Mouse (Mus musculus) heart, embryonic 13.5 days (tissue): ENCODE measurements at regions not wholly inside any gene's neighbourhood (a gene's known extent, or its start where the extent isn't known, plus 50 kb on each side); places are given as distances from the start of the nearest gene placed in this dataset.

ENCODE experiments used
- ATAC-seq: fragments of 200-750 bp; cut with Nextera tagmentation; 2 replicates; pipeline ENCODE4 v1.8.0; 2017; ENCODE audit warnings: moderate TSS enrichment; ENCODE audit not compliant: insufficient number of reproducible peaks, low FRiP score, low TSS enrichment; ENCODE audit errors: extremely low read depth
- H3K27ac ChIP-seq: fragments of 300-500 bp; sonication (generic); replicated peaks from 2 replicates; pipeline ENCODE4 v1.5.1; 2015; ENCODE audit warnings: moderate library complexity, mild to moderate bottlenecking, inconsistent platforms
- H3K27me3 ChIP-seq: fragments of 300-500 bp; sonication (generic); replicated peaks from 2 replicates; pipeline ENCODE4 v1.6.1; 2015; ENCODE audit warnings: mild to moderate bottlenecking, inconsistent platforms
- H3K36me3 ChIP-seq: fragments of 300-500 bp; sonication (generic); 2 replicates; pipeline ENCODE4 v1.6.1; 2015; ENCODE audit warnings: mild to moderate bottlenecking, inconsistent platforms
- H3K4me1 ChIP-seq: fragments of 300-500 bp; sonication (generic); 2 replicates; pipeline ENCODE4 v1.6.1; 2015; ENCODE audit warnings: inconsistent platforms
- H3K4me2 ChIP-seq: fragments of 300-500 bp; sonication (generic); 2 replicates; pipeline ENCODE4 v1.6.1; 2015; ENCODE audit warnings: inconsistent platforms, mild to moderate bottlenecking, moderate library complexity
- H3K4me3 ChIP-seq: fragments of 300-500 bp; sonication (generic); 2 replicates; pipeline ENCODE4 v1.5.1; 2015; ENCODE audit warnings: moderate library complexity, mild to moderate bottlenecking, inconsistent platforms
- H3K9ac ChIP-seq: fragments of 300-500 bp; sonication (generic); 2 replicates; pipeline ENCODE4 v1.6.1; 2015; ENCODE audit warnings: inconsistent platforms, mild to moderate bottlenecking, moderate library complexity
- H3K9me3 ChIP-seq: fragments of 300-500 bp; sonication (generic); 2 replicates; pipeline ENCODE4 v1.6.1; 2016; ENCODE audit warnings: inconsistent platforms
- WGBS: fragments of 180-500 bp; shearing (Covaris S2); methylation state at CpG from one replicate; pipeline ENCODE4 v1.1.7; 2015; ENCODE audit warnings: mixed read lengths; 5-methylcytosine and 5-hydroxymethylcytosine counted together

GRCm38 (mm10) chr2:131698008-131698965 is 136.2 kb upstream of the Adra1d start:
- H3K9ac ChIP-seq, result no peak overlapping the region
- no peak overlapping the region for H3K27ac ChIP-seq
- H3K9me3 ChIP-seq, result no peaks in the 10 kb centered on the region
- H3K27me3 ChIP-seq, result no peaks in the 10 kb centered on the region
- no peaks in the 10 kb centered on the region for H3K36me3 ChIP-seq
- peaks cover 25% of the 10 kb centered on the region for H3K4me1 ChIP-seq
- H3K4me3 ChIP-seq, result no peak overlapping the region
- ATAC-seq, result no peak
- H3K4me2 ChIP-seq, result no peak overlapping the region
- WGBS, result 79% methylated on average over 5 of the region's 5 CpGs

DNA sequence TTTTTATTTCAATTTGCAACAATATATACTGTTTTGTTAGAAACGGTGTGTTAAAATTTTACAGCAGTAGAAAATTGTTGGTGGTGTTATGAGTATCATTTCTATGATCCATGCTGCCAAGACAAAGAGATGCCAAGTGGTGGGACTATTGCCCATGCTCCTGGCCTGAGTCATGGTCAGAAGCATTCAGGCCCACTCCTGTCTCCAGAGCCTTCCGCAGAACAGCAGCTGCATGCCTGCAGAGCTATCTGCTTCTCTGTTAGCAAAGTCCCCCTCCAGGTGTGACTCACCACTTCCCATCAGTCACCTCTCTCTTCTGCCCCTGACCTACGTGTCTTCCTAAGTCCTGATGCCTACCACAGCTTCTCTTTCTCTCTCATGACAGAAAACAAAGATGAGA is 134.2 kb upstream of the Adra1d start:
- no peaks in the 10 kb centered on the region for H3K27me3 ChIP-seq
- H3K27ac ChIP-seq, result no peak overlapping the region
- peaks cover 9% of the 10 kb centered on the region for H3K4me1 ChIP-seq
- H3K4me2 ChIP-seq, result no peak overlapping the region
- no peak overlapping the region for H3K9ac ChIP-seq
- no peaks in the 10 kb centered on the region for H3K36me3 ChIP-seq
- ATAC-seq, result no peak
- 57% methylated on average over 3 of the region's 3 CpGs for WGBS
- no peaks in the 10 kb centered on the region for H3K9me3 ChIP-seq
- no peak overlapping the region for H3K4me3 ChIP-seq

GRCm38 (mm10) chr2:131689996-131690395 is 127.9 kb upstream of the Adra1d start:
- no peak for ATAC-seq
- Histone ChIP-seq H3K9me3 (no peaks in the 10 kb centered on the region), H3K27ac (no peak overlapping the region), H3K36me3 (no peaks in the 10 kb centered on the region), H3K9ac (no peak overlapping the region), H3K4me1 (peaks cover 17% of the 10 kb centered on the region), H3K27me3 (no peaks in the 10 kb centered on the region), H3K4me2 (no peak overlapping the region), H3K4me3 (no peak overlapping the region)
- WGBS, result 70% methylated on average over 6 of the region's 6 CpGs

DNA sequence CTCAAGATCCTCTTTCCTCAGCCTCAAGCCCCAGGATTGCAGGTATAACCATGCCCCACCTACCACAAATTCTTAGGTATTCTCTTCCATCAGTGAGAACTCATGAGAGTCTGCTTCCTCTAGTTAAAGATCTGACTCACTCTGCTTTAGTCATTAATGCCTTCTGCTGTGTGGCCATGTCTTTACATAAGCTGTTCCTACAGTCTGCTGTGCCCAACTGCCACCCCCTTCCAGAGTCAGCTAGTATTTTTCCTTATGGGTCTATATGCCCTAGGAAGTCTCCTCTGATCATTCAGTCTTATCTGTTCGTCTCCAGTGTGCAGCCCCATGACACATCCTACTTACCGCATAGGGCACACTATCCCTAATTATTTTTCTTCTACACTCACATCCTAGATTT is 126.2 kb upstream of the Adra1d start:
- no peak overlapping the region for H3K9ac ChIP-seq
- H3K36me3 ChIP-seq, result no peaks in the 10 kb centered on the region
- WGBS, result 95% methylated on average over 2 of the region's 2 CpGs
- H3K4me3 ChIP-seq, result no peak overlapping the region
- ATAC-seq, result no peak
- H3K4me2 ChIP-seq, result no peak overlapping the region
- peaks cover 29% of the 10 kb centered on the region for H3K4me1 ChIP-seq
- H3K27ac ChIP-seq, result no peak overlapping the region
- no peaks in the 10 kb centered on the region for H3K9me3 ChIP-seq
- H3K27me3 ChIP-seq, result no peaks in the 10 kb centered on the region

DNA sequence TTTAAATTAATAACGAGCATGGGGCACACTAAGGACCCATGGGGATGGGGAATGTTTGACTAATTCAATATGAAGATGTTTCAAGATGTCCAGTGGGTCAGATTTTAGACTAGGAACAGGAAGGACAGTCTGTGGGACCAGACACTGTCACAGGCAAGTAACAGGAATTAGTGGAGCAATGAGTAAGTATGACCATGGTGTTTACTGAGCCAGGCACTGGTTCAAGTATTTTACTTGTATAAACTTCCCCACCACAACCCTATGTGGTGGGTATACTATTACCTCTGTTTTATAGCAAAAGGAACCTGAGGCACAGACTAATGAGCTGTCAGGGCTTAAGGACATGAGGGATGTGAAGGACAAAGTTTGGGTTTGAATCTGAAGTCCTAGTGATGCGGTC is 125.4 kb upstream of the Adra1d start:
- Histone ChIP-seq H3K9me3 (no peaks in the 10 kb centered on the region), H3K4me1 (peaks cover 36% of the 10 kb centered on the region), H3K36me3 (no peaks in the 10 kb centered on the region), H3K27ac (peak overlapping the region; percentile 84), H3K4me2 (no peak overlapping the region), H3K27me3 (no peaks in the 10 kb centered on the region), H3K4me3 (no peak overlapping the region), H3K9ac (no peak overlapping the region)
- 80% methylated on average over 2 of the region's 2 CpGs for WGBS
- ATAC-seq, result no peak

DNA sequence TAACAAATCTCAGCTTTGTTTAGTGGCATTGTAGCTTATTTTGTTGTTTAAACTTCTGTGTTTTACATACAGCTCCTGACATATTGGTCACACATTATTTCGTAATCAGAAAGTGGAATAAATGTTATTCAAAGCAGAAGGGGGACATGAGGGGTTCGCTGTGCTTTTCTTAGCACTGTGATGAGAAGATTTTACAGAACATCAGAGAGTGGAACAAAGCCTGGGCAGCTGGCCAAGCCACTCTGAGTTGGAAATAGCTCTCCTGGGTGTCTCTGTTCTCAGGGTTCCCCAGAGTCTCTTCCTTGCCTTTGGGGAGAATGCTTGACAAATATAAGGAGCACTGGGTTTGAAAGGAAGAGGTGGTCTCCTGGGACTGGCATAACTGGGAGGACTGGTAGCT is 124.7 kb upstream of the Adra1d start:
- no peak for ATAC-seq
- 19% methylated on average over 2 of the region's 2 CpGs for WGBS
- peak overlapping the region; percentile 84 for H3K27ac ChIP-seq

DNA sequence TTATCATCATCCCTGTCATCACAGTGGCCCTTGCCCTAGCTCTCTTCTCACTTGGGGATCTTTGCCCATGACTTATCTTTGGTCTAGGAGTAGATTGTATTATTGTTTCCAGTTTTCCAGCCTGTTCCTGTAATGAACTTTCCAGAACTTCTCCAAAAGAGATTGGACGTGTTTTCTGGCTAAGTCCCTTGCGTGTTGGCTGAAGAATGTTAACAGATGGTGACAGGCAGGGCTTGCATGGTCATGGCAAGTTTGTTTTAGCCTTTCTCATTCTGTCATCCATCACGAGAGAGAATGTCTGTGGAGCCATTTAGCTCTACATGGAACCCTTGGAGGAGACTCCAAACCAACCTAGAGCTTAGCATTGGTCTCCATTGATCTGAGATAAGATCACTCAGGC is 123.2 kb upstream of the Adra1d start:
- H3K36me3 ChIP-seq, result no peaks in the 10 kb centered on the region
- no peak overlapping the region for H3K9ac ChIP-seq
- peaks cover 36% of the 10 kb centered on the region for H3K4me1 ChIP-seq
- no peaks in the 10 kb centered on the region for H3K9me3 ChIP-seq
- H3K27me3 ChIP-seq, result no peaks in the 10 kb centered on the region
- 68% methylated on average over 3 of the region's 3 CpGs for WGBS
- no peak overlapping the region for H3K4me2 ChIP-seq
- H3K27ac ChIP-seq, result no peak overlapping the region
- no peak for ATAC-seq
- no peak overlapping the region for H3K4me3 ChIP-seq

More for the DNA sequence above, 124.7 kb upstream of the Adra1d start:
- H3K36me3 ChIP-seq, result no peaks in the 10 kb centered on the region
- peaks cover 36% of the 10 kb centered on the region for H3K4me1 ChIP-seq
- H3K4me3 ChIP-seq, result no peak overlapping the region
- no peak overlapping the region for H3K4me2 ChIP-seq
- no peaks in the 10 kb centered on the region for H3K9me3 ChIP-seq
- no peaks in the 10 kb centered on the region for H3K27me3 ChIP-seq
- H3K9ac ChIP-seq, result no peak overlapping the region

DNA sequence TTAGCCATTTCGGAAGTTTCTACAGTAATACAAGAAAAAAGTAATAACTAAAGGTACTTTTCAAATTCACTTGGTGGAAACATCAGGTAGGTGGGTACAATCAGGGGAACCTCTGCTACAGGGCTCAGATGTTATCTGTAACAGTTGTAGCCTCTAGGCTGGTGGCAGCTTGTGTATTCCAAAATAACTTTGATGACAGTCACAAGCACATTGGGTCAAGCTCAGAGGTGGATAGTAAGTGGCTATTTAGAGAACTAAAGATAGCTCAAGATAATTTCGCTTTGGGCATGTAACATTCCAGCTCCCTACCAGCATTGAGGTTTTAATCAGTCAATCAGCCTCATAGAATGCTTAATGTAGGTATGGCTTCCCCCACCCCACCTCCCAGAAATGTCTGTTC is 121.7 kb upstream of the Adra1d start:
- H3K27me3 ChIP-seq, result no peaks in the 10 kb centered on the region
- H3K27ac ChIP-seq, result peak overlapping the region; percentile 73
- H3K4me2 ChIP-seq, result no peak overlapping the region
- ATAC-seq, result no peak
- no peak overlapping the region for H3K9ac ChIP-seq
- H3K9me3 ChIP-seq, result no peaks in the 10 kb centered on the region
- no peaks in the 10 kb centered on the region for H3K36me3 ChIP-seq
- 52% methylated on average over 2 of the region's 2 CpGs for WGBS
- H3K4me3 ChIP-seq, result no peak overlapping the region
- H3K4me1 ChIP-seq, result peaks cover 36% of the 10 kb centered on the region

DNA sequence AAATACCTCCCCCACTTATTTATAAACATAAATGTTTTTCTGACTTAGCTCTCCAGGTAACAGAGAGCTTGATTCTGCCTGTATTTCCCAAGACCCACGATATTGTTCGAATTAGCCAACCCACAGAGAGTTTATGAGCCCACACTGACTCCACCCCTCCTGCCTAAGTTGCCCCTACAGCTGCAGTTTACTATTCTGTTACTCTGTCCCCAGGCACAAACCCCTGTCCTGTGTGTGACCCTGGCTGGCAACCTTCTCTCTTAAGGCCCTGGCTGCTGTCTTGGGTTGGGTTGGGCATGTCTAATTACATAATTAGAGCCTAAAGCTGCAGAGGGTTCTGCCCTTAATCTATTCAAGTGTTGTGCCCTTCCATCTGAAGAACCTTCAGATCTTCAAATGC is 116.4 kb upstream of the Adra1d start:
- WGBS, result 81% methylated on average over 2 of the region's 2 CpGs
- ATAC-seq, result no peak
- Histone ChIP-seq H3K27me3 (no peaks in the 10 kb centered on the region), H3K4me1 (peaks cover 8% of the 10 kb centered on the region), H3K4me2 (no peak overlapping the region), H3K9ac (no peak overlapping the region), H3K36me3 (no peaks in the 10 kb centered on the region), H3K9me3 (no peaks in the 10 kb centered on the region), H3K4me3 (no peak overlapping the region), H3K27ac (no peak overlapping the region)

DNA sequence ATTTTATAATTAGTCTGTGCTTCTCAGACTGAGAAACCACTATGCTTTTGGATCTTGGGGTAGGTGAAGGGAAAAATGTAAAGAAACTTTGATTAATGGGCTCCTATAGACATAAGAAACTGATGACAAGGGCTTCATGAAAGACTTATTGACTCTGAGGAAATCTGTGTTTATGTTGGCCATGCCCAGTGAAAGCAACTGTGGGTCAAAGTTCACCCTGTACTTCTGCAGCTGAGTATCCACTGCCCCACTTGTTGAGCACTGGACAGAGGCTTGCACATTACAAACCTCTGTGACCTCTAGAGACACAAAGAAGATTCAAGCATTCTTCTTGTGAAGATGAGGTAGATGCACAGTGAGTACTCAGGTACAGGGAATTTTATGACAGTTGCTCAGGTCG is 114.7 kb upstream of the Adra1d start:
- no peak overlapping the region for H3K27ac ChIP-seq
- no peak overlapping the region for H3K9ac ChIP-seq
- no peak overlapping the region for H3K4me3 ChIP-seq
- H3K36me3 ChIP-seq, result no peaks in the 10 kb centered on the region
- H3K9me3 ChIP-seq, result no peaks in the 10 kb centered on the region
- 74% methylated on average over 1 of the region's 1 CpGs for WGBS
- H3K4me1 ChIP-seq, result no peaks in the 10 kb centered on the region
- ATAC-seq, result no peak
- H3K27me3 ChIP-seq, result no peaks in the 10 kb centered on the region
- no peak overlapping the region for H3K4me2 ChIP-seq

DNA sequence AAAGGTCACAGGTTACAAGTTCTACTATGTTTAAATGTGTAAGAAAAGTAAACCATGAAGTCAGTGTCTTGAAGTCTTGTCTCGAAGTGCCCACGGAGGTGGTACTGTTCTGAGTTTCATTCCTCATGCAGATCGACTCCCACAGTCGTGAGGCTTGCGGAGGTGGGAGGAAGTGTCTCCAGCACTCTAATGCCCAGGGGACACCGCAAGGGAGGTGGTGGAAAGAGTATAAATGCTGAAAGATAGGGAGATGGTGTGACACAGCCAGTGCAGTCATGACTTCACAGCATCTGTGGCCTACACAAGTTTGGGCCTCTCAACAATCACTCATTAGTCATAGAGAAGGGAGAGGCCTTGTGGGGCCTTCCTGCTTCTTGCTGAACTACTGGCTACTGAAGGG is 112.8 kb upstream of the Adra1d start:
- WGBS, result 78% methylated on average over 6 of the region's 6 CpGs
- Histone ChIP-seq H3K9me3 (no peaks in the 10 kb centered on the region), H3K36me3 (no peaks in the 10 kb centered on the region), H3K4me3 (no peak overlapping the region), H3K4me2 (no peak overlapping the region), H3K27me3 (no peaks in the 10 kb centered on the region), H3K4me1 (no peaks in the 10 kb centered on the region), H3K9ac (no peak overlapping the region), H3K27ac (no peak overlapping the region)
- no peak for ATAC-seq

GRCm38 (mm10) chr2:131673351-131673750 is 111.3 kb upstream of the Adra1d start:
- no peak for ATAC-seq
- Histone ChIP-seq H3K4me2 (no peak overlapping the region), H3K4me3 (no peak overlapping the region), H3K9me3 (no peaks in the 10 kb centered on the region), H3K36me3 (no peaks in the 10 kb centered on the region), H3K4me1 (no peaks in the 10 kb centered on the region), H3K9ac (no peak overlapping the region), H3K27ac (no peak overlapping the region), H3K27me3 (no peaks in the 10 kb centered on the region)
- 77% methylated on average over 3 of the region's 3 CpGs for WGBS
